Mouse (Mus musculus) urinary bladder, adult 2 months (tissue): ENCODE results near the gene Eif4e. TPM values are rescaled to one million over a fixed set of nuclear protein-coding genes. Genes with fewer than 3 reads are reported as not detected.

Experiments used
- DNase-seq: peaks from one replicate; pipeline ENCODE4 v3.0.0; 2022; ENCODE audit warnings: low spot score
- polyA plus RNA-seq: library from polyadenylated mRNA; depleted of rRNA; stranded (reverse); fragments of >200 nt; gene quantifications from 2 replicates; pipeline ENCODE4 v1.2.3, GENCODE M21; 2012; rRNA removed

Eif4e gene
- polyA plus RNA-seq, 1 experiment, result 98.2 TPM

DNA sequence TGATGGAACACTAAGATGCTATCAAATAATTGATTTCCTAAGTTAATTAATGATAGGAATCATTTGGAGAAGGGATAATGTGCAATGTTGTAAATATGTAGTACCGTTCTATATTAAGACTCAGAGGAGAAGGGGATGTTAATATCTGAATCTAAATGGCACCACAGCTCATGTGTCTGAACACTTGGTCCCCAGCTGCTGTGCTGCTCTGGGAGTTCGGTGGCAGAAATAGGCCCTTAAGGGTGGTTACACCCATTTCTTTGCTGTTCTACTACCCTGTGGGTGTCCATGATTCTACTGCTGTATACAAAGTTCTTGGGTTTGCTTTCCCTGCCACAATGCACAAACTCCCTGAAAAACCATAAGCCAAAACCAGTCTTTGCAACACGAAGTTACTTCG, 61.2 kb downstream of the Eif4e start:
- no peak for DNase-seq

DNA sequence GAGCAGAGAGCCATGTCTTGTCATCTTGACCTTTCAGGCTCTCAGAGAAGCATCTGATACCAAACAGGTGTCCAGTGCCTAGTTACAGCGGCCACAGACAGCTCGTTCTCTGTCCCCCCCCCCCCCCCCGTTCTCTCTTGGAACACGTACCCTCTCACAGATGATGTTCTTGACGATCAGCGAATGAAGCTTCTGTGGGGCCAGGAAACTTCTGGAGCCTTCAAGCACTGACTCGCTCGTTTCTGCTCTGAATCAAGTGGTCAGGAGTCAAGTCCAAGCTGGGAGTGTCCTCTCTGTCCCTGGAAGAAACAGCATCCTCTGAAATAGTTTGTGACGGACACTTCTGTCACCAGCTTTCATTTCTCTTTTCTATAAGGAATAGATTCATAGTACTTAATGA, 62.0 kb downstream of the Eif4e start:
- DNase-seq, result no peak

DNA sequence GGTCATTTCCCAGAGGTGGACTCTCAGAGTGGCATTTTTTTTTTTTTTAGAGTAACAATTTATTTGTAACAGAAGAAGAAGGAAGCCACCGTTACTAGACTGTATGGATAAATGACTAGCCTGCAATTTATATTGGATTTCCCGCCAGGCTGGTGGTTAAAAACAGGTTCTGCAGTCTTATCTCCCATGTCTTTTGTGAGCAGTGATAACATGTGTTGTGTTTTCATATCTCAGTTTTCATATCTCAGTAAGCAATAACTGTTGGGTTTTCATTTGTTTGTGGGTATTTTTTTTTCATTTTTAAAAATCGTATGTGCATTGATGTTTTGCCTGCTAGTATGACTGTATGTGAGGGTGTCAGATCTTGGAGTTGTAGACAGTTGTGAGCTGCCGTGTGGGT, 65.0 kb downstream of the Eif4e start:
- no peak for DNase-seq

DNA sequence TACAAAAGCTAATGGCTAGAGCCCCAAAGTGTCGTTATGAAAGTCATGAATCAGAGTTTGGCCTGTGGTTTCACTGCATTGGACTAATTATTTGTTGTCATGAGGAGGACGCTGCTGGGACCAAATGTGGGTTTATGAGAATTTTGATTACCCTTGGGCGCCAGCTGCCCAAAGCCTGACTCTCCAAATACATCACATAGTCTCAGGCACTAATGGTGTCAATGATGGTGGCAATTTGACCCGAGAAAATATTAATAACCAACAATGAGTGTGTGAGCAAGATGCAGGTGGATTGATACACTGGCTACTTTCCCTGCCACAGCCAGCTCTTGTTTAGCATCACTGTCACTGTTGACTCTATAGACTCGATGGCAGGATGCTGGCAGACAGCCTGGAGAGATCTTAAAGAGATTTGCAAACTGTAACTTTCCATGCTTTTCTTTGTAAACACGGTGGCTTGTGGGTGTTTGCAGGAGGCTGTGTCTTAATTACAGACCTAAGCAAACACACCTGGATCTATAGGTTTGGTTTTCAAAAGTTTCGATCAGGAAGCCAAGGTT, 65.9 kb downstream of the Eif4e start:
- no peak for DNase-seq

DNA sequence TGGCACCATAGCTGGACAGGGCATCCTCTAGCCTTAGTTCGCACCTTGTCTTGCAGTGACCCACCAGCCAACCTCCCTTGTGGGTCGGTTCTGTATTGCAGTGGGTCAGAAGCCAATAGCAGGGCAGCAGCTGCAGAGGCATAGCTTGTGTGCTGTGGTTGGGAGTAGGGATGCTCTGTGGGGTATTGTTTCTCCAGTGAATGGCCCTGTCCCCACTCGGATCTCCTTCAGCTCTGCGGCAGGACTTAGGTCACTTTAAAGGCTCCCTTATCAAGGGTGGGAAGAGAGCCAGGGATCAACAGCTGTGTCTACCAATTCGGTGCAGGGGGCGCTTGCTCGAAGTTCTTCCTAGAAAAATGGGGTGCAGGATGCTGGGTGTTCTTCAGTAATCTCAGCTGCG, 67.2 kb downstream of the Eif4e start:
- DNase-seq, result no peak

DNA sequence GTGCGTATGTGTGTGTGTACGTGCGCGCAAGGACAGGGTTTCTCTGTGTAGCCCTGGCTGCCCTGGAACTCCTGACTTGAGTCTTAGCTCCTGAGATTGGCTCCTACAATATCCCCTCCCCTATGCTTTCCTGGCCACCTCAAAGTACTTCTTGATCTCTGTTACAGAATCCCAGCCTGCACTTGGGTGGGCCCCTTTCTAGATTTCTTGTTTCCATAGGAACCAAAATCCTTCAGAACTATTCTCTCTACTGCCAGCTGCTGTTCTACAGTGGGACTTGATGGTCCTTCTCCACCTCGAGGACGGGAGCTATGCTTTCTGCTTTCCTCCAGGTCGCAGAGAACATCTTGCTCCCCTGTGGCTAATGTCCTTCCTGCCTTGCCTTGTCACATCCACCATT, 67.9 kb downstream of the Eif4e start:
- DNase-seq, result no peak

DNA sequence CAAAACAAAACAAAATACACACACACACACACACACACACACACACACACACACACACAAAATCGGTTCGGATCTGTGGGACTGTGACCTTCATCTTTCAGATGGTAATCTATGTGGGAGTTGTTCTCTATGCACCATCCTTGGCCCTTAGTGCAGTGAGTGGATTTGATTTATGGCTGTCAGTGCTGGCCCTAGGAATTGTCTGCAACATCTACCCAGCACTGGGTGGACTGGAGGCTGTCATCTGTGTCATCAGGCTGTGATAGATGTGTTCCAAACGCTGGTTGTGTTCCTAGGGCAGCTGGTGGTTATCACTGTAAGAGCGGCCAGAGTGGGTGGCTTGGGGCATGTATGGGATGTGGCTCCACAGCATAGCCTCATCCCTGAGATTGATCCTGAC, 75.1 kb downstream of the Eif4e start:
- no peak for DNase-seq

DNA sequence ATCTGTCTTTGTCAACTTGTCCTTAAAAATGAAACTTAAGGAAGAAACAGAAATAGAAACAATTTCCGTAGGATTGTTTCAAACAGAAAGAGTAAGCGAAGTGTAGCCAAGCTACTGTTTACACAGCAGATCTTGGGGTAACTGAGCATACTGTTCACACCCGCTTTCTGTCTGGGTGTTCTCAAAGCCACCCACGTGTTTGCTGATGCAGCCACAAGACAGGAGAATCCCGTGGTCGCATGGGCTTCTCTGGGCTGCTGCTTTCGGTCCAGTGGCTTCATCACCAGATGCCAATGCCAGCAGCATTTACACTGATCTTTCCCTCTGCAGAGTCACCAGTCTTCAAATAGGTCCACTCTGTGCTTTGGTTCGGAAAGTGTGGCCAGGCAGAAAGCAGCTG, 79.2 kb downstream of the Eif4e start:
- no peak for DNase-seq

DNA sequence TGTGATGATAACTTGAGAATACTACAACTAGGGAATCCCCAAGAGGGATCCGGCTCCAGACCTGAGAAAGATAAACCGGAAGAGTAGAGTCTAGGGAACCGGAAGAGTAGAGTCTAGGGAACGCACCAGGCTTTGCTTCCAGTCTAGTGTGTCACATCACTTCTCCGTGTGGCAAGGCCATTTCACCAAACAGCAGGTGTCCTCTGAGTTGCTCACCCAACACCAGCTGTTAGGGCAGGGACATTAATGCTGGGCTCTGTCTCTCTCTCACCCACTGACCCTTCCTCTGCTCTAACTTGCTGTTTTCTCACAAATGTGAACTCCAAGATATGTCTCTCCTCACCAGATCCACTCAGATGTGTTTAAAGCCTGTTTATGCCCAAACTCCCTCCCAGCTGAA, 82.7 kb downstream of the Eif4e start:
- DNase-seq, result no peak

Other genes starting within 250 kb of the Eif4e start
- 0.32 and 0.54 TPM in 2 replicates for gene Adh6a, start 212.9 kb upstream of the Eif4e start, polyA plus RNA-seq
- 0.12 and 0.26 TPM in 2 replicates for gene Adh6b, start 184.4 kb upstream of the Eif4e start, polyA plus RNA-seq
- gene Adh4, start 110.7 kb upstream of the Eif4e start, polyA plus RNA-seq, result not detected in 2 replicates
- 91.0 and 96.9 TPM in 2 replicates for gene Adh5, start 83.1 kb upstream of the Eif4e start, polyA plus RNA-seq
- gene Metap1, start 36.7 kb upstream of the Eif4e start, polyA plus RNA-seq, result 43.1 and 46.9 TPM in 2 replicates
- gene Tspan5, start 216.0 kb downstream of the Eif4e start, polyA plus RNA-seq, result 67.1 and 73.3 TPM in 2 replicates